Comparison of ENCODE assay signal across 8 mouse cellular contexts in the genomic region with DNA sequence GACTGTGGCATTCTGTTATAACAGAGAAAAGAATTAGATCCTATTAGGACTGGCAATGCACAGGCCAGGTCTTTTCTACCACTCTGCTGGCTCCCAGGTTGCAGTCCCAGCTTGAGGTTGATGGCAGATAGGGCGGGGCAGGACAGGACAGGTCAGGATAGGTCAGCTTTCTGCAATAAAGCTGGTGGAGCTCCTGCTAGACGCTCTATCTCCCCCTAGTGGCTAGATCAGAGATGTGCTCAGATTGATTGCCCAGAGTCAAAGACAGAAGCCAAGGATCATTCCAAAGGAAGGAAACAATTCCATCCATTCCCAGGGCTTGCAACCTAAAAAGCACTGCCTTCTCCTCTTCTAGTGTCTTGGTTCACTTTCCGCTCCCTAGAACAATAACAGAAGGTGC. TPM values are rescaled to one million over a fixed set of nuclear protein-coding genes. Genes with fewer than 3 reads are reported as not detected.
DNase-seq lines count a peak whose midpoint lies in the region; TF ChIP-seq lines count a peak whose summit lies in the region.

No protein-coding gene starts in this region.

- no peak overlapping the region for H3K27ac ChIP-seq in embryonic fibroblast, embryonic 13.5 days (ENCODE audit: insufficient read depth, low read length)
- H3K27ac ChIP-seq in olfactory bulb, adult 2 months (ENCODE audit: insufficient read depth, low read depth, low read length) = no peak overlapping the region

- WGBS in olfactory bulb, adult 2 months = 34% methylated on average over 3 of the region's 3 CpGs

- no peak overlapping the region for H3K4me3 ChIP-seq in embryonic fibroblast, embryonic 13.5 days (ENCODE audit: insufficient read depth, low read length)
- no peak overlapping the region for H3K4me3 ChIP-seq in olfactory bulb, adult 2 months (ENCODE audit: insufficient read depth, low read depth, low read length)

- peak; percentile 71 for TF ChIP-seq CTCF in brain, embryonic 14.5 days (IDR thresholded peaks at IDR 0.05; ENCODE audit: borderline replicate concordance, extremely low read depth, insufficient read depth, insufficient read length)
- TF ChIP-seq CTCF in embryonic fibroblast, embryonic 13.5 days (IDR thresholded peaks at IDR 0.05; ENCODE audit: borderline replicate concordance, insufficient read depth, low read length) = peak; percentile 19; the same call in 1 of the 2 replicates
- peak; percentile 42 for TF ChIP-seq CTCF in olfactory bulb, adult 2 months (IDR thresholded peaks at IDR 0.05; ENCODE audit: insufficient read depth, low read depth, low read length)

- DNase-seq in layer of hippocampus, adult 11-12 months (ENCODE audit: low spot score) = peak; percentile 46
- no peak for DNase-seq in layer of hippocampus, adult 9-10 months (ENCODE audit: low spot score)
- peak; percentile 94 for DNase-seq in ES-CJ7 (ENCODE audit: low read depth, low spot score)
- DNase-seq in brain, embryonic 14.5 days (ENCODE audit: low read depth) = peak; percentile 74
- DNase-seq in kidney, postnatal 4 days = peak; percentile 21 to 39
- DNase-seq in urinary bladder, adult 2 months (ENCODE audit: low spot score) = no peak

- no peaks in the 10 kb centered on the region for H3K4me1 ChIP-seq in embryonic fibroblast, embryonic 13.5 days (ENCODE audit: control insufficient read depth, insufficient read depth, low read length)
- H3K4me1 ChIP-seq in olfactory bulb, adult 2 months (ENCODE audit: control insufficient read depth, insufficient read depth, low read length) = no peaks in the 10 kb centered on the region; the same call in 1 of the 2 replicates

- no peak for TF ChIP-seq POLR2A in brain, embryonic 14.5 days (IDR thresholded peaks at IDR 0.05; ENCODE audit: borderline replicate concordance, extremely low read depth, insufficient read depth, insufficient read length, poor library complexity, severe bottlenecking)
- TF ChIP-seq POLR2A in embryonic fibroblast, embryonic 13.5 days (IDR thresholded peaks at IDR 0.05; ENCODE audit: low read depth, low read length) = no peak
- no peak for TF ChIP-seq POLR2A in olfactory bulb, adult 2 months (IDR thresholded peaks at IDR 0.05; ENCODE audit: insufficient read depth, low read depth, low read length)

RNA-seq across cellular contexts. Expression of gene Isx, which starts 57.8 kb away (rescaled TPM):
- not detected in 2 replicates for polyA plus RNA-seq in brain, embryonic 14.5 days (2012; rRNA removed)
- not detected in 2 replicates for polyA plus RNA-seq in embryonic fibroblast, embryonic 13.5 days (2011; ENCODE audit: insufficient read length, low read depth, missing spikeins)
- polyA plus RNA-seq in olfactory bulb, adult 2 months (2012; ENCODE audit: insufficient read depth, insufficient read length, low replicate concordance, missing spikeins) = not detected in 2 replicates
- 0.06 TPM in 1 of 2 replicates, not detected in the other for polyA plus RNA-seq in urinary bladder, adult 2 months (2012; rRNA removed)

Comparison
In these comparisons a context has a peak if more than half of its experiments do, and no peak if none do; other contexts are left out.
1. DNase-seq: peak in layer of hippocampus, adult 11-12 months (single experiment), ES-CJ7 (single experiment), brain, embryonic 14.5 days (single experiment) and kidney, postnatal 4 days (2 of 2); none in layer of hippocampus, adult 9-10 months (single experiment) and urinary bladder, adult 2 months (single experiment).
2. CTCF ChIP-seq: peak in every context shown above with its lines; median percentile 71 in brain, embryonic 14.5 days; 42 in olfactory bulb, adult 2 months; 19 in embryonic fibroblast, embryonic 13.5 days.